Mouse (Mus musculus): ENCODE measurements around the gene Myl4. TPM values are rescaled to one million over a fixed set of nuclear protein-coding genes. Genes with fewer than 3 reads are reported as not detected.
A peak's percentile ranks its signal among the peaks of the same experiment; 100 is the strongest.

Myl4 gene
- total RNA-seq, 2 experiments from 2014 or later = 908 to 955 TPM

- peak; percentile 51 for DNase-seq
Measured at GRCm38 (mm10) chr11:104571373-104571772, 20.9 kb downstream of the Myl4 start.

GRCm38 (mm10) chr11:104572091-104572490 lies 21.6 kb downstream of the Myl4 start:
- no peak for DNase-seq

GRCm38 (mm10) chr11:104572566-104572965 lies 22.1 kb downstream of the Myl4 start:
- no peak for DNase-seq

GRCm38 (mm10) chr11:104576772-104577612 lies 26.5 kb downstream of the Myl4 start:
- DNase-seq = no peak

- DNase-seq = peak; percentile 29
Measured at GRCm38 (mm10) chr11:104578074-104578473, 27.6 kb downstream of the Myl4 start.

GRCm38 (mm10) chr11:104579084-104579483 lies 28.6 kb downstream of the Myl4 start:
- no peak for DNase-seq

- no peak for DNase-seq
Measured at GRCm38 (mm10) chr11:104579575-104579974, 29.1 kb downstream of the Myl4 start.

GRCm38 (mm10) chr11:104580091-104580490 lies 29.6 kb downstream of the Myl4 start:
- no peak for DNase-seq

GRCm38 (mm10) chr11:104580606-104581005 lies 30.1 kb downstream of the Myl4 start:
- DNase-seq = no peak

GRCm38 (mm10) chr11:104581446-104582307 lies 31.2 kb downstream of the Myl4 start:
- DNase-seq = no peak

GRCm38 (mm10) chr11:104582308-104582606 lies 31.8 kb downstream of the Myl4 start:
- DNase-seq = no peak

- no peak for DNase-seq
Measured at GRCm38 (mm10) chr11:104582630-104583364, 32.3 kb downstream of the Myl4 start.

GRCm38 (mm10) chr11:104585495-104585894 lies 35.0 kb downstream of the Myl4 start:
- DNase-seq = no peak

- no peak for DNase-seq
Measured at GRCm38 (mm10) chr11:104587904-104588303, 37.4 kb downstream of the Myl4 start.

GRCm38 (mm10) chr11:104588513-104588912 lies 38.0 kb downstream of the Myl4 start:
- DNase-seq = no peak

GRCm38 (mm10) chr11:104589570-104589969 lies 39.1 kb downstream of the Myl4 start:
- no peak for DNase-seq

GRCm38 (mm10) chr11:104590148-104590547 lies 39.7 kb downstream of the Myl4 start:
- DNase-seq = peak; percentile 88

- no peak for DNase-seq
Measured at GRCm38 (mm10) chr11:104592066-104592835, 41.8 kb downstream of the Myl4 start.

- no peak for DNase-seq
Measured at GRCm38 (mm10) chr11:104596365-104596764, 45.9 kb downstream of the Myl4 start.

- peak; percentile 35 for DNase-seq
Measured at GRCm38 (mm10) chr11:104599265-104599945, 48.9 kb downstream of the Myl4 start.

GRCm38 (mm10) chr11:104600675-104601074 lies 50.2 kb downstream of the Myl4 start:
- DNase-seq = no peak

All from heart, postnatal 4 days (tissue).